Mouse (Mus musculus): Measurements from ENCODE around the gene Stx11.
"Not testable (repeated sequence)": the region's sequence is repeated elsewhere in the genome, so short reads cannot be mapped to it uniquely, and the experiment has no call there.

Stx11 gene

DNA sequence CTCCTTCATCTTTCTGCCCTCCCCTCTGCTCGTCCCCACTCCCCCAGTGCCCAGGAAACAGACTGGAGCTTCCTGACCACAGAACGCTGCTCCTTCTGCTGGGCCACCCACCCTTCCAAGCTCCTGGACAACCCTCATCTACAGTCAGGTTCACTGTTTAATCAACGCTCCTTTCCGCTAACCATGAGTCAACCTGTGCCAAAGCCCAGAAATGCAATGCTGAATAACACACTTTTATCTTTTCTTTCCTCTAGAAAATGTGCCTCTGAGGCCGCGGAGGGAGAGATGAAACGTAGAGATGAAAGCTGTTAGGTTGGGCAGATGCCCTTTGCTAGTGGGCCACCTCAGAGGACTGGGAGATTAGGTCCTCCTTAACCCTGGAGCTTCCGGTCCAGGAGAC is 2.6 kb downstream of the Stx11 start:
- no peak for DNase-seq (ENCODE audit: low read depth, low spot score)

- no peak for DNase-seq (ENCODE audit: low read depth, low spot score)
Observed at GRCm38 (mm10) chr10:12957271-12957670, 6.8 kb downstream of the Stx11 start.

DNA sequence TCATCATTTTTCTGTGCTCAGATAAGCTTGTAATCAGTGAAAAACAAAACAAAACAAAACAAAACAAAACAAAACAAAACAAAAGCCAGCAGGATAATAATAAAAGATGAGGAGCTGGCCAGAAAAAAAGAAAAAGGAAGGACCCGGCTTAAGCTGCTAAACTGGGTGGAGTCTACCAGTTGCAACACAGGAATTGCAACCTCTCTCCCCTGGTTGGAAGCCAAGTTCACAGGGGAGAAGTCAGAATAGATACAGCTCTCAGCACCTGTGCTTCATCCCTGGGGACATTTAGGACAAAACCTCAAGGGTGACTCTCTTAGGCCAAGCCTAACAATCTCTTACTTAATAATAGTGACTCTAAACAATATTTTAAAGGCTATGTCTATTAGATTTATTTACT is 8.3 kb downstream of the Stx11 start:
- DNase-seq (ENCODE audit: low read depth, low spot score): no peak

GRCm38 (mm10) chr10:12951358-12951757 is 12.7 kb downstream of the Stx11 start:
- not testable (repeated sequence) for DNase-seq (ENCODE audit: low read depth, low spot score)

DNA sequence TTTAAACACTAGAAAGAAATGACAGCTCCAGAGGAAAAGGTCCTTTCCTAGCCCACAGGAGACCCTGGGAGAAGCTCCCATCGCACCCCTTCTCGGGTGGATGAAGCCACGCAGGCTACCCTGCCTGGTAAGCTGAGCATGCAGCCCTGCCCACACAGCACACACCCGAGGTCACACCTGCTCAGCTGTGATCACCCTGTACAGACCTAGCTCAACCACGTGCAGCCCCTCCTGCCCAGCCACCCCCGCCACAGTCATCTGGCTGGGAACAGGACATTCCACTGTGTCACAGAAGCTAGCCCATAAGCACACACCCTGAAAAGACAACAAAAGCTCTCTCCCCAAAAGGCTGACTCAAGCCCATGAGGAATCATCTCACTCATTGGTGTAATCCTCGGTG is 14.8 kb downstream of the Stx11 start:
- DNase-seq (ENCODE audit: low read depth, low spot score): no peak

- DNase-seq (ENCODE audit: low read depth, low spot score): no peak
Observed at GRCm38 (mm10) chr10:12947606-12948005, 16.5 kb downstream of the Stx11 start.

- DNase-seq (ENCODE audit: low read depth, low spot score): no peak
Observed at GRCm38 (mm10) chr10:12941018-12941761, 22.9 kb downstream of the Stx11 start.

DNA sequence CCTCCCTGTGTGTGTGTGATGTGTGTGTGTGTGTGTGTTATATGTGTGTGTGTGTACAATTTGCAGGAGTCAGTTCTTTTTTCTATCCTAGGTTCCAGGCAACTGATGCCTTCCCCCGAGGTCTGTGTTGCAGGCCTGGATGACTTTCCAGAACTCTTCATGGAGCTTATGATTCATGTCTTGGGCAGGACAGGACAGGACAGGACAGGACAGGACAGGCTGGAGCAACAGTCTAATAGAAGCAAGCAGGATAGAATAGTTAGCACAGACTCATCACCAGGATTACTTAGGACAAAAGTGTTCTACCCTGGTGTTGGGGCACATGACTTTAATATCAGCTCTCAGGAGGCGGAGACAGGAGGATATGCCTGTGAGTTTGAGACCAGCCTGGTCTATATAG is 25.3 kb downstream of the Stx11 start:
- DNase-seq (ENCODE audit: low read depth, low spot score): no peak

DNA sequence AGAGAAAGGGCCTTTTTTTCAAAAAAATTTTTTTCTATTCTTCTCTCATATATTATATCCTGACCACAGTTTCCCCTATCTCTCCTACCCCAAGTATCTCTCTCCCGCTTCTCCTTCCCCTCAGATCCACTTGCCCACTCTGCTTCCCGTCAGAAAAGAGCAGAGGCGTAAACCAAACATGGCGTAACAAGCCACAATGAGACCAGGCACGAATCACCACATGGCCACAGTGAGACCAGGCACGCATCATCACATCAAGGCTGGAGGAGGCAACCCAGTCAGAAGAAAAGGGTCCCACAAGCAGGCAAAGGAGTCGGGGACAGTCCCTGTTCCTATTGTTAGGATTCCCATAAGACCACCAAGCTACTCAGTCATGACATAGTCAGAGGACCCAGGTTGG is 28.0 kb downstream of the Stx11 start:
- no peak for DNase-seq (ENCODE audit: low read depth, low spot score)

GRCm38 (mm10) chr10:12935575-12935974 is 28.5 kb downstream of the Stx11 start:
- no peak for DNase-seq (ENCODE audit: low read depth, low spot score)

- peak; percentile 59 for DNase-seq (ENCODE audit: low read depth, low spot score)
Observed at GRCm38 (mm10) chr10:12931492-12932400, 32.4 kb downstream of the Stx11 start.

DNA sequence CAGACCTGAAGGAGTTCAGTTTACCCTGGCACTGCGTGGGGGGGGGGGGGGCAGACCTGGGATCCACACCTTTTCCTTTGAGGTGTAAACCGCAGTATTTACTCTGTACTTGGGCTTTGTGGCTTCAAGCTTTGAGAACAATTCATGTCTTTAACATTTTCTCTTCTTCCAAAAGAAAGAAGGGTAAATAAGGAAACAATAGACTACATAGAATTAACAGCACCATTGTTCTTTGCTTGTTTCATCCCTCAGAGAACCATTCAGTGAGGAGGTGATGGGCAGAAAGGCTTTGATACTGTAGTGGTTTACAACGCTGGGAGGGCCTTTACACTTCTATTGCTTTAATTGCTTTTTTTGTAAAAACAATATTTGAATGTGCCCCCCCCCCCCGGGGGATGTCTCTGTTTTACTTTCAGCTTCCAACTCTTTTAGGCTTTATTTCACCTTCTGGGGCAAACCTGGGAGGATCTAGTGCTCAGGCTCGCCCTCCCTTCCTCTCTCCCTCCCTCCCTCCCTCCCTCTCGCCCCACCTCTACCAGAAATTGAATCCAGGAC is 33.7 kb downstream of the Stx11 start:
- no peak for DNase-seq (ENCODE audit: low read depth, low spot score)

DNA sequence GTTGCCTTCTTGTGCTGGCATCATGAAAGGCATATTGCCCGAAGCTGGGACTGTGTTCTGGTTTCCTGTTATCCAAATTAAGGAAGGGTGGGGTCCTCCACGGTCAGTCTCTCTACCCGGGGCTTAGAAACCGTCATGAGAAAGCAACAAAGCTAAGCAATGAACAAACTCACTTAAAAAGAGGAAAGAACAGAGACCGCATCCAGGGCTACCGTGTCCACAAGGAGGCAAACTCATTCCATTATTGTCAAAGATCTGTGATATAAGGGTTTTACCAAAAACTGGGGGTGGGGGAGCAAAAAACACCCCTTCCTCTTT is 34.3 kb downstream of the Stx11 start:
- DNase-seq (ENCODE audit: low read depth, low spot score): no peak

DNA sequence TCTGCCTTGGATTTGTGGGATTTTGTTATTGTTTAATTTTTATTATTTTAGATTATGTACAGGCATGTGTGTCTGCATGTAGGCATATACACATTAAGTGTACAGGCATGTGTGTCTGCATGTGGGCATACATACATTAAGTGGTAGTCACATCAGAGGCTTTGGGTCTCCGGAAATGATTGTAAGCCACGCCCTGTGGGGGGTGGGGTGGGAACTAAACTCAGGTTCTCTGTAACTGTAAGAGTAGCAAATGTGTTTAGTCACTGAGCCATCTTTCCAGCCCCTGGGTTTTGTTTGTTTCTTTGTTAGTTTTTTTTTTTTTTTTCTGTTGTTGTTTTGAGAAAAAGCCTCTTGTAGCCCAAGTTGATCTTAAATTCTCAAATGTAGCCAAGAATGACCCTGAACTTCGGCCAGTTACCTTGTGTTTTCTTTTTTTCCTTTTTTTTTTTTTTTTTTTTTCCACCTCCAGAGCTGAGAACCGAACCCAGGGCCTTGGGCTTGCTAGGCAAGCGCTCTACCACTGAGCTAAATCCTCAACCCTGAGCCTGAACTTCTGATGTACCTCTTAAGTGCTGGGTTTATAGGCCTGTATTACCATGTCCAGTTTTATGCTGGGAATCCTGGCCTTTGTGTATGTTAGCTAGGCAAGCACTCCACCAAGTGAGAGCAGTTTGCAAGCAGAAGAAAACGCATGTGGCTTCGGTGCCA is 34.8 kb downstream of the Stx11 start:
- DNase-seq (ENCODE audit: low read depth, low spot score): no peak

DNA sequence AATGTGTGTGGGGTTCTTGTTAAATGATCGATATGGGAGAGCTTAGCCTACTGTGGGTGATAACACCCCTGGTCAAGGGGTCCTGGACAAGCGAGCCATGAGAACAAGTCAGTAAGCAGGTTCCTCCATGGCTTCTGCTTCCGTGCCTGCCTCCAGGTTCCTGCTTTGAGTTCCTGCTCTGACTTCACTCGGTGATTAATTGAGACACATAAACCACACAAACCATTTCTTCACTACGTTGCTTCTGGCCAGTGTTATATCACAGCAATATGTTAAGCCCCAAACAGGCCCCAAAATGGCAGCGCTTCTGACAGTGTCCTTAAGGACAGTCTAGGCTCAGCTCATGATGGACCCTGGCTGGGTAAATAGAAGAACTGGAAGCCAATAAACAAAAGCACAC is 35.9 kb downstream of the Stx11 start:
- no peak for DNase-seq (ENCODE audit: low read depth, low spot score)

DNA sequence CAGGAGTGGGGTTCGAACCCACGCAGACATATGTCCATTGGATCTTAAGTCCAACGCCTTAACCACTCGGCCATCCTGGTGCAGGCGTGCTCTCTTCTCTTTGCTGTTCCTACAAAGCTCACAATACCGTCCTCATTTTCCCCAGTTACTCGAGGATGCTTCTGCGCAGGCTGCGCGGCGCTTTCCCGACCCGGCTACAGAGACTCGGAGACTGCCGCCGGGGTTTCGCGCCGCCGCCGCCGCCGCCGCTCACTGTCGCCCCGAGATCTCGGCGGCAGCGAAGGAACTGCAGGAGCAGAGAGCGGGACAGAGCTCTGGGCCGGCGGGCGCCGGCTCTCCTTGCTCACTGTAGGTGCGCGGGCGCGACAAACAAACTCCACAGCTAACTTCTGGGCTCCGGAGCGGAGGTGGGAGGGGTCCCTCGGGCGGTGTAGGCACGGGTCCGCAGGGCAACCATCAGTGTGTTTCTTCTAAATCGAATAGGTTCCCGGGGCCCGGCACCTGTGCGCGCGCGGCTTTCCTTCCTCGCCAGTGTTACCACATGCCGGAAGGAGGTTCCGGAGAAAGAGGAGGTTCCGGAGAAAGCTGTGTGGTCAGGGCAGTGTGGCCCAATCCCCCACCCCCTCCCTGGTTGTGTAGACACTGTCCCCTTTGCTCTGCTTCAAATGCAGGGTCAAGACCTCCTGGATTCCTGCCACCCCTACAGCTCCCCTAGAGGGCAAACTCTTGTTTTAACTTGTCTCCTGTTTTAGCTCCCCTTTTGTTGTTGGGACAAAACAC is 41.3 kb downstream of the Stx11 start:
- DNase-seq (ENCODE audit: low read depth, low spot score): peak; percentile 98

DNA sequence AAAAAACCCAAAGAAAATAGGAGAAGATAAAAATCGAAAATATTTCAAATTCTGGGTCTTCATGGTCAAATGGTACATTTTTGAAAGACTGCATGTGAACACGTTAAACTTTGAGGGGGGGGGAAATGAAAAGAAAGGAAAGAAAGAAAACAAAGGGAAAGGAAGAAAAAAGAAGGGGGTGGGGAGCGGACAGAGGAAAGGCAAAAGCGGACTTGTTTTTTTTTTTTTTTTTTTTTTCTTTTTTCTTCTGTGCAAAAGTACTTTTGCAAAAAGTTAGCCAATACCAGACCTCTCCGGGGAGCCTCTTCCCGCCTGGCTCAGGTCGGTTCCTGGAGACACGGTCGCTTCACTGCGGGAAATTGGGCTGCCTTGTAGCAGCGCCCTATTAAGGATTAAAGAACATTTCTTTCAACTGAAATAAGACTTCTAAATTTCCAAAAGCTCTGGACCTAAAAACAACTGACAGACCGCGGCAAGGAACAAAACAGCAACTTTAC is 42.0 kb downstream of the Stx11 start:
- DNase-seq (ENCODE audit: low read depth, low spot score): no peak

GRCm38 (mm10) chr10:12921551-12922040 is 42.5 kb downstream of the Stx11 start:
- DNase-seq (ENCODE audit: low read depth, low spot score): peak; percentile 82

- peak; percentile 98 for DNase-seq (ENCODE audit: low read depth, low spot score)
Observed at GRCm38 (mm10) chr10:12919287-12919686, 44.8 kb downstream of the Stx11 start.

- no peak for DNase-seq (ENCODE audit: low read depth, low spot score)
Observed at GRCm38 (mm10) chr10:12917626-12918025, 46.5 kb downstream of the Stx11 start.

- peak; percentile 66 for DNase-seq (ENCODE audit: low read depth, low spot score)
Observed at GRCm38 (mm10) chr10:12916376-12916775, 47.7 kb downstream of the Stx11 start.
